Mouse (Mus musculus): ENCODE results near the gene Sag.

The Sag gene

DNA sequence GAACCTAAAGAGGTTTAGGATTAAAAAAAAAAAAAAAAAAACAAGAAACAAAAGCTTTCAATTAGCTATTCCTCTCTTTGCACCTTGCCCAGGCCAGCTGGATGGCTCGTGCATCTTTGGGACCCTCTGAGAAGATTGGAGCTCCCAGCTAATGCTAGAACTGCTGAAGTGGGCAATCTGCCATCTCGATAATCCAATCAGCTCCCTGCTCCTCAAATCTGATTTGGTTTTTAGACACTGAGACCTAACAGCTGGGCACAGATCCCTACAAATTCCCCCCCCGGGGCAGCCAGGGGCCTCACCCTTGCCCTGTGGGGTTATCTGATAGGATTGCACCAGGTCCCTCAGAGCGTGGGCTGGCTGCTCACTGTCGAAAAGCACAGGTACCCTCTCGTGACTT, at the start of gene Sag:
Gene Sag (plus strand): TSS at position 105 of the 400 bp plus-strand sequence.
- no peak for DNase-seq (ENCODE audit: low spot score in 2 of 2)

DNA sequence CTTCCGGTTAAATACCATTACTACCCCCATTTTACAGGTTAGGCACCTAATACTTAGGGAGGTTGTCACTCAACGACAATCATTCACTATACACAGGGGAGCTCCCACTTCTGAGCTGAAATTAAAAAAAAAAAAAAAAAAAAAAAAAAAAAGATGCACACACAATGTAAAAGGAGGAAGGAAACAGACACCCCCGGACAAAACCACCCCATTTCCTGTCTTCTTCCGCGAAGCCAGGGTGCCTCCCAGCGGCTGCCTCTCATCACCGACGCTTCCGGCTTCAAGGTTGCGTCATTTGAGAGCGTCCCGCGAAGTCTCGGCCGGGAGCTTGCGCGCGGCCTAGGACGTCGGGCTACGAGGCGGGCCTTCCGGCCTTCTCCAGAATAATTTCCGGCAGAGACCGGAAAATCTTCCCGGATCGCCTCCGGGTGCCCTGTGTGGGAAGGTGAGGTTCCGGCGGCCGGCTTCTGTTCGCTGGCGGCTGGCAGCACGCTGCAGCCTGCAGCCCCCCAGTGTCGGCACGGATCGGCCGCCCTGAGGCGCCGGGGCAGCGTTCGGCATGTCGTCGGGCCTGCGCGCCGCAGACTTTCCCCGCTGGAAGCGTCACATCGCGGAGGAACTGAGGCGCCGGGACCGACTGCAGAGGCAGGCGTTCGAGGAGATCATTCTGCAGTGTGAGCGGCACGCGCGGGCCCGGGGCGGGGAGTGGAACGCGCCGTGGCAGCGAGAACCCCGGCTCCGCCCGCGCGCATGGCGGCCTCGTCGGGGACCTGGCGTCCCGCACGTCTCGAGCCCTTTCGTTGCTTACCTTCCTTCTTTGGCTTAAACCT, 47.6 kb upstream of the Sag start, which contains the start of gene Atg16l1:
Gene Atg16l1 (plus strand): TSS at position 230 of the 830 bp plus-strand sequence.
- DNase-seq (ENCODE audit: low spot score in 2 of 2), result peak; percentile 94 to 96

DNA sequence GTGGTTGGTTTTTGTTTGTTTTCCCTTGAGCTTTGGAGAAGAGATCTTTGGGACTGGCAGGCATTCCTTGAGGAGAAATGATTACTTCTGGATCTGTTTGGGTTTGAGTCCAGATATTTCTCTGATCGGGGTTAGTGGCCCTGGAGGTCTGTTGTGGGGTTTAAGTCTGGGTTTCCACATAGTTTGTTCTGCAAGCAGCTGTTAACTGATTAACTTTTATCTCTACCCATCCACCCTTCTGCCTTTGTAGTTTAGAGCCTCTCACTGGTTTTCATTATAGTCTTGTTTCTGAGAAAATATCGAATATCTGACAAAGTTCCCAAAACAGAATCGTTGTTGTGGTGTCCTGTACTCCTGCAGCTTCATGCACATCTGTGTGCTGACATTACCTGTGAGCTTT, 39.7 kb upstream of the Sag start:
- no peak for DNase-seq (ENCODE audit: low spot score in 2 of 2)

DNA sequence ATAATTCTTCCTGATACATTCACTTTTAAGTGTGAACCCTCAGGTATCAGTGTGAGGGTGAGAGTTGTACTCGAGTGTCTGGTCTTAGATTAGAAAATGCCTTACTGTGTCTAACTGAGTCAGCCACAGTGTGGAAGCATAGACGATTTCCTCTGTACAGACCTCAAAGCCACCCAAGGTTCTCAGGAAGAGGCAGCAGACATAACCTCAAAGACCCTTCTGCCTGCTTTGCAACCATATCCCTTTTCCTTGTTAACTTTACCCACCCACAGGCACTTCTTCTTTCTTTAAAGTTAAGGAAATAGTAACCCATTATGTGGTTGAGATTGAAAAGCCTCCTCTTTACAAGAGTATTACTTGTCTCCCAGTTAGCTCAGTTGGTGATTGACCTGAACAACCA, 37.7 kb upstream of the Sag start:
- no peak for DNase-seq (ENCODE audit: low spot score in 2 of 2)

DNA sequence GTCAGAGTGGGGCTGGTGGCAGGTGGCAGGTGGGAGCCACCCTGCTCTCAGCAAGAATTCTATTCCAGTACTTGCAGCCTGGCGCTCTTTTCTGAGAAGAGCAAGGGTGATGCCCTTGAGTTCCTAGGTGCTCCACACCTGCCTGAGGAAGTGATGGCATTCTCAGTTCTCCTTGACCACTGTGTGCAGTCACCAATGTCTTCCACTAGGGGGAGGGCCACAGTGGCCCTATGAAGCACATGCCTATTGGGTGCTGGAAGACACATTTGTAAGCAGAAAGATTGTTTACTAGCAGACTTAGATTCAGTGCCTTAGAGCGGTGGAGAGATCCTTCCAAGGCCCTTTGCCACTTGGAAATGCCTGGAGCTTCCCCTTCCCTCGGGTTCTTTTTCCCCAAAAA, 37.2 kb upstream of the Sag start:
- DNase-seq (ENCODE audit: low spot score in 2 of 2), result no peak

DNA sequence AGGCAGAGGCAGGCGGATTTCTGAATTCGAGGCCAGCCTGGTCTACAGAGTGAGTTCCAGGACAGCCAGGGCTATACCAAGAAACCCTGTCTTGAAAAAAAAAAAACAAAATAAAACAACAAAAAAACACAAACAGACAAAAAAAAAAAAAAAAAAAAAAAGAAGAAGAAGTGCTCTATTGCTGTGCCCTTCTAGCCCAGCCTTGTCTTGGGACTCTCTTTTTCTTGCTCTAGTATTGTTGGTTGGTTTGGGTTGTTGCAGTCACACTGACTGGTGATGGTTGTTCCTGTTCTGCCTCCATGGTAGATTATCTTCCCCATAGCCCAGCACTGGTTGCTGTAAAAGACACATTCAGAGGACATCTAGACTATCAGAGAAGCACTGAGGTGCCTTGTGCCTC, 34.2 kb upstream of the Sag start:
- no peak for DNase-seq (ENCODE audit: low spot score in 2 of 2)

DNA sequence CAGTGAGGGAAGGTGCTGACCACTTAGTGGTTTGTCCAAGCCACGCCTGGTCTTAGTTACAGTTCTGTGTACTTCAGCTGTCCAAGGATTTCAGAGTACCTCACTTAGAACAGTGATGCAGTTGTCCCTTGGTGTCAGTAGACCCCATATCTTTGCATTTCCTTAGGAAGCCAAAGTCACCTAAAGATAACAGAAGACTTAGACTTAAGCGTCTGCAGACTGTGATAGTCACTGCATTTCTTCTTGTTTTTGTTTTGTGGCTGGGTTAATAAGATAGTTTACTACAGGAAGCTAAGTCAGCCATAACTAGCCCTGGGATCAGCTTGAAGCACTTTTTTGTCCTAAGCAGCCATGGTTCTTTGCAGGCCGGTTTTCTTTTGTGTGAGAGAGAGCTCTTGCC, 33.0 kb upstream of the Sag start:
- no peak for DNase-seq (ENCODE audit: low spot score in 2 of 2)

DNA sequence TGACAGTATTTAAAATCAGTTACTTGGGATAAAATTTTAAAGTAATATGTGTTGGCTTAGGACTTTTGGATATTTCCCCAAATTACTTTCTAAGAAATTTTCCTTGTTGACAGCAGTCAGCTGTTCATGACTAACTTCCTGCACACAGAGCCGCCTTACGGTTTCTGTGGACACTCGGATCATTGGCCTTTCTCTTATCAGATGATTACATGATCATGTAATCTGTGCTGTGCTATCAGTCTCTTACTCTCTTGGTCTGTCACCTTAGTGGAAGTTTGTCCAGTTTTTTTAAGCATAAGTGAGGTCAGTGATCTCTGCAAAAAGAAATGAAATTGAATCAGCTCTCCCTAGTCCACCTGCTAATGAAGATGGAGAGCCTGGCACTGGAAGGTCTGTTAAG, 31.8 kb upstream of the Sag start:
- no peak for DNase-seq (ENCODE audit: low spot score in 2 of 2)

DNA sequence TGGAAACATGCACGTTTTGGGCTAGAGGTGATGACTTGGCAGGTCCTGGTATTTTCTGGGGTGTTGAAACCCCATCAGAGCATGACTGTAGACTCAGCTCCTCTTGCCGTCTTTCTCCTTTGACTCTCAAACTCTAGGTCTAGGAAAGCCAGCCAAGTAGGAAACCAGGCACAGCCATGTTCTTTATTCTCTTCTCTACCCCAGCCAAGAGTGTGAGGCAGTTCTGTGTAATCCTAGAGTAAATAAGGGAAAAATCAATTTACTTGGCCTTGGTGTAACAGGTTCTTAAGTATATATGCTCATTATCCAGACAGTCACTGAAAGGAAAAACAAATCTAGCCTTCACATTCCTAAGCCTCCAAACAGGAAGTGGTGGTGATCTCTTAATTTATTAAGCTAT, 30.1 kb upstream of the Sag start:
- no peak for DNase-seq (ENCODE audit: low spot score in 2 of 2)

DNA sequence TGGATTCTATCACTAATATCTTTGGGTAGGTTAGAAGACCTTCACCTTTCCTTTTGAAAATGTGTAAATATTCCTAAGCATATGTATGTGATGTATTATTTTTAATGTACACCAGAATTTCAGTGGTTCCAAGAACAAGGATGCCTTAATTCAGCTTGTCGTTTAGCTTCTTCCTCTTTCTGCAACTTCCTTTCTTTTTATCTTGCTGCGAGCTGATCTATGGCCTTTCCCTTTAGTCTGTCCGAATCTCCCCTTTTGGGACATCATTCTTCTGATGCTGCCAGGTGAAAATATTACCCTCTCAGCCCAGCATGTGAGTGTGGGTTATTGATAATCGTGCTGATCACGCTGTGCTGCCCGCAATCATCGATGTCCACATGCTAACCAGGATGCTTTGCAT, 28.6 kb upstream of the Sag start:
- no peak for DNase-seq (ENCODE audit: low spot score in 2 of 2)

DNA sequence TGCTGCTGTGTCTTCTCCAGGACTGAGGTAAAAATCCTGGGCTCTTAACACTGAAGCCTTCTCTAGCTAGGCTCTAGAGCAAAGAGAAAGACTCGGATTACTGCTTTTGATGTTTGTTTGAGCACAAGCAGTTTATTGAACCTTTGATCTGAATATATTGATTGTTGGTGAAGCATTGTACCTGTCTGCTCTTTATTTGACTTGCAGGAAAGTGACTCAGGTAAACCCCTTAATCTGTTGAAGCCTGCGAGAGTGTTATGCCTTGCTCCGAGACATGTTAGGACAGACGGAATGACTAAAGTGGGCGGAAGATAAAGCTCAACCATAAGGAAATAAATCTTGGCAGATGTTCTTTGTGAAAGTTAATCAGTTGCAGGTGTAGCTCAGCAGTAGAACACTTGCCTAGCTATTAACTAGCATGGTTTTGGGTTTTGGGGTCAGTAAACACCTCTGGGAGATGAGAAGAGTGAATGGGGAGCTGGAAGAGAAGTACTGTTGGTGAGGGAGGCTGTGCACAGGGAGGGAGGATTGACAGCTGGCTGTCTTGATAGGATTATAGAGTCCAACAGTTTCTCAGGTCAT, 24.2 kb upstream of the Sag start:
- no peak for DNase-seq (ENCODE audit: low spot score in 2 of 2)

DNA sequence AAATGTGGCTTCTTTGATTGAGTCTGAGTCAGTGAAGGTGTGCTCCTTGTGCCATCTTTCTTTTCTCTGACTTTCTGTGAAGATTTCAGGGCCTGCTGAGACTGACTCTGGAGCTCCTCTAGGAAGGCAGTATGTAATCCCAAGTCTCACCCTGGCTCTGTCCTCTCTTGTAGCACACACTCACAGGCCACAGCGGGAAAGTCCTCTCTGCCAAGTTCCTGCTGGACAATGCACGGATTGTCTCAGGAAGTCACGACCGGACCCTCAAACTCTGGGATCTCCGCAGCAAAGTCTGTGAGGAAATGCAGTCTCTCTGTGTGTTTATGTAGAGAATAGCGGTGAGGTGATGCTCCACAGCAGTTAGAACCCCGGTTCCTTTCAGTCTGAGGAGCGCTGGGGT, 17.8 kb upstream of the Sag start:
- peak; percentile 8 to 27 for DNase-seq (ENCODE audit: low spot score in 2 of 2)

DNA sequence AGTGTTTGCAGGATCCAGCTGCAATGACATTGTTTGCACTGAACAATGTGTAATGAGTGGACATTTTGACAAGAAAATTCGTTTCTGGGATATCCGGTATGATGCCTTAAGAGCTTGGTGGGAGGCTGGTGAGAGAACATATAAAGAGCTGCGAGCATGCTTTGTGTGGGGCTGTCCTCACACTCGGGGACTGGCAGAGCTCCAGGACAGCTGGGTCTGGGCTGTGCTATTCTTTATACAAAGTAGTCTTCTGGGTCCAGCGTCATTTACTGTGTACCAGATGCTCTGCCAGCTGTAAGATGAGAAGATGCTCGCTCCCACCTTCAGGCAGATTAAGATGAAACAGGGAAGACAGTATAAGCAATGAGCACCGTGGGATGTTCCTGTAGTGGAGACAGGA, 17.2 kb upstream of the Sag start:
- peak in 1 of 2 experiments; percentile 11 for DNase-seq (ENCODE audit: low spot score in 2 of 2)

DNA sequence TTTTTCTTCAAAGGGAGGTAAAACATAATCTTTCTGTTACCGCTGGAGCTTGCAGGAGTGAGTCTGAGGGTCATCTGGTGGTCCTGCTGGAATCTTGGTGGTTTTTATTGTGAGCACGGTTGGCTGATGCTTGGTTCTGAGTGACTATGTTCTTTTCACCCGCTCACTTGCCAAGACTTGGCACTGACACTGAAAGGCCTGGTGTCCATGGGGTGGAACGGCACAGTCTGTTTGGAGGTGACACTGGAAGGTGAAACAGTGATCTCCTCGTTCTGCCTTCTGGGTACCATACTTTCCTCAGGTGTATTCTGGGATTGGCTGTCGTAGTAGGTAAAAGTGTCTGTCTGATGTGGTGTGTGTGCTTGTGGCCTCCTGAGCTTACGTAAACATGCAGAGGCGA, 13.8 kb upstream of the Sag start:
- no peak for DNase-seq (ENCODE audit: low spot score in 2 of 2)

DNA sequence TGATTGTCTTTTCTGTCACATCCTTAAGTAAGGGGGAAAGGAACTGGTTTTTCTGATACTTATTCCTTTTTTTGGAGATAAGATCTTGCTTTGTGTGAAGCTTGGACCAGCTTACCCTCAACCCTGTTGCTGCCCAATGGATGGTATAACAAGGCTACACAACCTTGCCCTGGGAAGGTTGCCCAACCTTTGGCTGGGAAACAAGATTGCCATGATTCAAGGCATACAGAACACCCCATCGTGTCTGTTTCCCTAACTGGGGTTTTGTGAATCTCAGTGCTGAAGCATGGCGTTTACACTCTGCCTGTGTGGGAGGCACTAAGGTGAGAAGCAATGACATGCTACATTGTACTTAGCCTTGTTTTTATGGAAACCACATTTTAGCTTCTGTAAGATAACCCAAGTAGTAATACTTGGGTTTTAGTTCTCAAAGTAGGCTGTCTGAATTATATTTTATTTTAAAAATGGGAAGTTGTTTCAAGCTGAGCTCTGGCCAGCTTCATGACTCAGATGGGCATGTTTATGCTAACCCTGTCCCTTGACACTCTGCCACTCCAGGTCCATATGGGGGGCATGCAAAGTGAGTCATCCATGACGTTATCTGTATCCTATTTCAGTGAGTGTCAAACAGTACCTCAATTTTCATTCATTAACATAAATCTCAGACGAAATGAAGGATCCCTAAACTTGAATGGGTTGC, 10.9 kb upstream of the Sag start:
- no peak for DNase-seq (ENCODE audit: low spot score in 2 of 2)

DNA sequence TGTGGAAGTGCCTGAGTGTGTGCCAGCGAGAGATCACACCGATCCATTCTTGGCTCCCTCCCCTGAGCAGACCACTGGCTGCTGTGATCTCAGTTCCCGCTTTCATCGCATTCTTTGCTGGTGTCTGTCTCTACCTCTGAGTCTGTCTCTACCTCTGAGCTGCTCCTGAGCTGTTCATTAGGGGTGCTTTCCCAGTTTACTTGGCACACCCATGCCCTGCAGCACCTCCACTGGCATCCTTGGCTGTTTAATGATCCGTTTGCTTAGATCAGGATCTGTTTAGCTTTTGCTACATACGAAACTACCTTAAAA, 10.4 kb upstream of the Sag start:
- DNase-seq (ENCODE audit: low spot score in 2 of 2), result no peak

DNA sequence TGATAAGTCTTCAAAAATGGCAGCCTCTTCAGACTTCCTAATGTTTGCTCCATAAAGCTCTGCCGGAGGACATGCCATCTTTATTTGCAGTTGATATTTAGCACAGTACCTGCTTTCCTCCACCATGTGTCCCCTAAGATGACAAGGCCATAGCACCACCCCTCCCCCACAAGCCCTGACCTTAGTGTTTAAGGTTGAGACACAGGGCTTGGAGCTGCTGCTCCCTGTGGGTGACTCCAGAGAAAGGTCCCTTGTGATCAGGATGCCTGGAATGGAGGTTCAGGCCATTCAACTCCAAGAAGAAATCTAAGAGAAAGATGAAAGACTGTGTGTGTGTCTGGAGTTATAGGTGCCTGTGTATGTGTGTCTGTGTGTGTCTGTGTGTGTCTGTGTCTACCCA, 5.8 kb upstream of the Sag start:
- no peak for DNase-seq (ENCODE audit: low spot score in 2 of 2)

DNA sequence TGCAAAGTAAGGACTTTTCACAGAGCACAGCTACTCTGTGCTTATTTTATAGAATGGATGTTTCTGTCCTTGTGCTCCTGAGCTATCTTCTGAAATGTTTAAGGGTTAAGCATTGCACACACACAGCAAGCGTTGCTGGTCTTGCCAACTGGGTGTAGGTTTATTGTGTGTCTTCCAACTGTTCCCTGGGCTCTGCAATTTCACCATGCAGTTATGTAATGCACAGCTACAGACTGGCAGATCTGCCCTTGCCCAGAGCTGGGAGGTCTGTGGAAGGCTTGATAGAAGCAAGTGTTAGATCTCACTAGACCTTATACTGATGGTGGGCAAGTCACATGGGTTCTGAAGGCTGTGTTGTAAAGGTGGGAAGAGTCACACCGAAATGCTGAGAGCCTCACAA, 5.2 kb upstream of the Sag start:
- no peak for DNase-seq (ENCODE audit: low spot score in 2 of 2)

DNA sequence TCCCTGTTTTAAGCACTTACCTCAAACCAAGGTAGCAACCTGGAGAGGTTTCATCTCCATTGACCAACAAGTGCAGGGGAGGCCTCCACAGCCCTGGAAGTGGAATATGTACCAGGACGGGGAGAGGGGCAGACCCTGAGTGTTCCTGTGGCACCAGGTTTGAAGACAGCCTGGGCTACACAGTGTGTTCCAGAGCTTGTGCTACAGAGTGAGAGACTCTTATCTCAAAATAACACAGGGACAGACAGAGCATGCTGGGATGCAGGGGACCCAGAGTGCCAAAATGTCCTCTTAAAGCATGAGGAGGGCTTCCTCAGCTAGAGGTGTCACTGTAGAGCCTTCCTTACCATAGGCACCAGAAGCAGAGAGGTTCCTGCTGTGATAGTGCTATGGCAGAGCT, 4.3 kb downstream of the Sag start:
- no peak for DNase-seq (ENCODE audit: low spot score in 2 of 2)

DNA sequence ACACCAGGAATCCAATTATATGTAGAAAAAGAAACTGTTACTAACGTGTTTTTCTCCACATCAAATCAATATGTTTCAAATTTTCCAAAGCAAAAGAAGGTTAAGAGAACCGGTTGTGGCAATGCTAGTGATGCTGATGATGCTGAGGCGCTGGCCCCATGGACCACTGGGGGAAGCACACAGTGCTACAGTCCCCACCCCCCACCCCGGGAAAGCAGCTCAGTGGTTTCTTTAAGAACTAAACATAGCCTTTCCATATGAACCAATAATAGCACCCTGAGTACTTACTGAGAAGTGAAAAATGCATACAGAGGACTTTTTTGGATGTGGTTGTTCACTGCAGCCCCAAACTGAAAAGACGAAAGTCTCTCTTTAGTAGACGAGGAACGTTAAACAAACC, 7.9 kb downstream of the Sag start:
- DNase-seq (ENCODE audit: low spot score in 2 of 2), result no peak

DNA sequence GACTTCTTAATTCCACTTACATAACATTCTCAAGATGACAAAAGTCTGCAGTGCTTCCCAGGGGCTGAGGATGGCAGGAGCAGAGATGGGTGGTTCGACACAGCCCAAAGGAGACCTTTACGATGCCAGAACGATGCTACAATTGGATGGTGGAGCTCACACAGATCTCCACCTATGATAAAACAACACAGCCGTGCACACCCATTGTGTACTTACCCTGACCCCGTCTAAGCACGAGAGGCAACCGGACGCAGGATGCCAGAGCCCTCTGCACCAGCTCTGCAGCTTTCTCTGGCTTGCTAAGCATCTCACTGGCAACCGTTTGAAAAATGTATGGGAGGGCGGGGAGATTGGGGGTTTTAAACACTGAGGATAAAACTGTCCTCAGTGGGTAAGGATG, 8.6 kb downstream of the Sag start:
- no peak for DNase-seq (ENCODE audit: low spot score in 2 of 2)

DNA sequence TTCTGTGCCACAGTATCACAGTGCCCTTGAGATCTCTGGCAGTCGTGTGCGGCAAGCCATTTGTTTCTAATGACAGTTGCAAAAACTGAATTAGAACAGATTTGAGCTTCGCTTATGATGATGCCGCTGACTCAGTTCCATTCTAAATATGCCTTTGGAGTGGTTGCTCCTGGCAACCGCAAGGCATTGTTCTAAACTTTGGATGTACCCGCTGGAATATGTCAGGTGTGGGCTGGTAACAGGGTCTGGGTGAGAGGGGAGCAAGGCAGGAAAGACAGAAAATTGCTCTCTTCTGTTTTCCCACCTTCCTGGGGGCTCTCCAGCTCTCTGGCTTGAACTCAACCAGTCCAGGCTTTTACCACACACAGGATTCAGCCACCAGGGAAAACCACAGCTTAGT, 9.7 kb downstream of the Sag start:
- no peak for DNase-seq (ENCODE audit: low spot score in 2 of 2)

DNA sequence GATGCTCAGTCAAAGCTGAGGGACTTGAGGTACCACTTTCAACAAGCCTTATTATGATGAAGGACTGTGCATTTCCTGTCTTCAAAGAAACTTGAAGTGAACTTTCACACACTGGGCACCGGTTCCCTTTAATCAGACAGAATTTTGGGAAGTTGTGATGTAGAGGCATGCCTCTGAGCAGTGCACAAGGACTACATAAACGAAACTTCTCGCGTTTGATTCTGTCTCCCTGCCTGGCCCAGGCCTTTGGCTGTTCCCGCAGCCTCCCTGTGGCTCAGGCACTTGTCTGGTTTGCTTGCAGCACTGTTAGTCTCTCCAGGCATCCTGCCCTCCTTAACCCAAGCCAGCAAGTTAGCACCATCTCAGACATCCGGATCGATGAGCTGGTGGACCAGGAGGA, 10.2 kb downstream of the Sag start:
- DNase-seq (ENCODE audit: low spot score in 2 of 2), result peak in 1 of 2 experiments; percentile 21
